Mouse (Mus musculus) C2C12 (cell line): ENCODE measurements around the gene Treml2.

Experiments used
- CTCF ChIP-seq: IDR thresholded peaks from one replicate; pipeline ENCODE4 v1.5.1; 2011; ENCODE audit not compliant: control insufficient read depth, insufficient read depth, insufficient read length
- MYOD1 ChIP-seq: IDR thresholded peaks from one replicate; pipeline ENCODE4 v1.6.1; 2011; ENCODE audit warnings: low read depth; ENCODE audit not compliant: control insufficient read depth, insufficient read length

DNA sequence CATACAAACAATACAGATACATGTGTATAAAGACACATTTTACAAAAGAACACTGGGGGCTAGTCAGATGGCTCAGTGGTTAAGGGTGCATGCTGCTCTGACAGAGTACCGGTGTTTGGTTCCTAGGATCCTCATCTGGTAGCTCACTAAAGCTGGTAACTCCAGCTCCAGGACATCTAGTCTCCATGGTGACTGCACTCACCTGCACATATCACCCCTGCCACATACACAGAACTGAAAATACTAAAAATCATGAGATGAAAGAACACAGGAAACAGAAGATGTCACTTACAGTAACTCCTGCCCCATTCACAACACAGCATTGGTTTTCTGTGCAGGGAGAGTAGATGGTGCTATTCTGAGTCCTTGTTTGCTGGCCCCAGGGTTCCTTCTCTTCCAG, 19.4 kb downstream of the Treml2 start:
- TF ChIP-seq MYOD1: no peak
- no peak for TF ChIP-seq CTCF
